Mouse (Mus musculus) C2C12 (cell line): Measurements from ENCODE around the gene Vmn1r1. TPM values are rescaled to one million over a fixed set of nuclear protein-coding genes. Genes with fewer than 3 reads are reported as not detected.

Experiments
- H3K27me3 ChIP-seq: one replicate; pipeline ENCODE4 v1.6.1; 2011; ENCODE audit not compliant: control insufficient read depth, insufficient read depth, insufficient read length
- H3K36me3 ChIP-seq: one replicate; pipeline ENCODE4 v1.6.1; 2011; ENCODE audit not compliant: control insufficient read depth, insufficient read depth
- H3K4me3 ChIP-seq: one replicate; pipeline ENCODE4 v1.5.1; 2011; ENCODE audit warnings: mild to moderate bottlenecking, control low read depth; ENCODE audit not compliant: poor library complexity, insufficient read depth, severe bottlenecking
- H3K79me2 ChIP-seq: one replicate; pipeline ENCODE4 v1.6.1; 2011; ENCODE audit not compliant: control insufficient read depth, insufficient read depth
- H3K79me3 ChIP-seq: one replicate; pipeline ENCODE4 v1.6.1; 2011; ENCODE audit warnings: low read depth, control low read depth
- H3ac ChIP-seq: one replicate; pipeline ENCODE3; 2011; ENCODE audit warnings: low read depth; ENCODE audit not compliant: control insufficient read depth, insufficient read length
- CEBPB ChIP-seq: IDR thresholded peaks from one replicate; pipeline ENCODE4 v1.6.1; 2011; ENCODE audit warnings: low read depth, mild to moderate bottlenecking, control low read depth, moderate library complexity
- CTCF ChIP-seq: IDR thresholded peaks from one replicate; pipeline ENCODE4 v1.5.1; 2011; ENCODE audit not compliant: control insufficient read depth, insufficient read depth, insufficient read length
- FOSL1 ChIP-seq: IDR thresholded peaks from one replicate; pipeline ENCODE4 v1.8.0; 2011; ENCODE audit warnings: mild to moderate bottlenecking, low read length; ENCODE audit not compliant: poor library complexity, insufficient read depth, severe bottlenecking
- MAX ChIP-seq: IDR thresholded peaks from one replicate; pipeline ENCODE4 v1.6.1; 2011; ENCODE audit warnings: mild to moderate bottlenecking, control low read depth
- MYOD1 ChIP-seq: IDR thresholded peaks from one replicate; pipeline ENCODE4 v1.6.1; 2011; ENCODE audit warnings: low read depth; ENCODE audit not compliant: control insufficient read depth, insufficient read length
- MYOG ChIP-seq: IDR thresholded peaks from one replicate; pipeline ENCODE4 v1.6.1; 2011; ENCODE audit not compliant: control insufficient read depth, insufficient read length; ENCODE audit errors: extremely low read depth
- USF1 ChIP-seq: IDR thresholded peaks from one replicate; pipeline ENCODE4 v1.6.1; 2011; ENCODE audit warnings: low read depth, mild to moderate bottlenecking, control low read depth, moderate library complexity
- polyA plus RNA-seq: library from polyadenylated mRNA; unstranded; fragments of >200 nt; fragmentation: generic; extraction: Trizol; gene quantifications from one replicate; pipeline ENCODE4 v1.2.1, GENCODE M21; 2012; ENCODE audit warnings: missing spikeins

Gene Vmn1r1
- polyA plus RNA-seq, 1 experiment: not detected

DNA sequence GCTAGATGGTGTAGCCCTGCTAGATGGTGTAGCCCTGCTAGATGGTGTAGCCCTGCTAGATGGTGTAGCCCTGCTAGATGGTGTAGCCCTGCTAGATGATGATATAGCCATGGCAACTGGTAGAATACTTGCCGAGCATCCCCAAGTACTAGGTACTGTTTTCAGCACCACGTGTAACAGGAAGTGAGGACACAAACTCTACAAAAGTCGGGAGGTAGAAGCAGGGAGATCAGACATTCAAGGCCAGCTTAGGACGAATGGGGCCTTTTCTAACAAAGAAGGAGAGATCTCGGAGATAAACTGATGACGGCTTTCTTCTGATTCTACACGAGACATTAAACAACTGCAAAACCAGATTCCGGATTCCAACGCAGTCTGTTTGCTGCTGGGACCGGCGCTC is 54.1 kb downstream of the Vmn1r1 start:
- Histone ChIP-seq H3K79me2 (no peaks in the 10 kb centered on the region), H3ac (no peak overlapping the region), H3K4me3 (no peak overlapping the region), H3K36me3 (no peaks in the 10 kb centered on the region), H3K79me3 (no peaks in the 10 kb centered on the region), H3K27me3 (no peaks in the 10 kb centered on the region)
- no peak for TF ChIP-seq CEBPB
- no peak for TF ChIP-seq MAX
- TF ChIP-seq FOSL1: no peak
- no peak for TF ChIP-seq MYOG
- no peak for TF ChIP-seq MYOD1
- no peak for TF ChIP-seq CTCF
- no peak for TF ChIP-seq USF1

DNA sequence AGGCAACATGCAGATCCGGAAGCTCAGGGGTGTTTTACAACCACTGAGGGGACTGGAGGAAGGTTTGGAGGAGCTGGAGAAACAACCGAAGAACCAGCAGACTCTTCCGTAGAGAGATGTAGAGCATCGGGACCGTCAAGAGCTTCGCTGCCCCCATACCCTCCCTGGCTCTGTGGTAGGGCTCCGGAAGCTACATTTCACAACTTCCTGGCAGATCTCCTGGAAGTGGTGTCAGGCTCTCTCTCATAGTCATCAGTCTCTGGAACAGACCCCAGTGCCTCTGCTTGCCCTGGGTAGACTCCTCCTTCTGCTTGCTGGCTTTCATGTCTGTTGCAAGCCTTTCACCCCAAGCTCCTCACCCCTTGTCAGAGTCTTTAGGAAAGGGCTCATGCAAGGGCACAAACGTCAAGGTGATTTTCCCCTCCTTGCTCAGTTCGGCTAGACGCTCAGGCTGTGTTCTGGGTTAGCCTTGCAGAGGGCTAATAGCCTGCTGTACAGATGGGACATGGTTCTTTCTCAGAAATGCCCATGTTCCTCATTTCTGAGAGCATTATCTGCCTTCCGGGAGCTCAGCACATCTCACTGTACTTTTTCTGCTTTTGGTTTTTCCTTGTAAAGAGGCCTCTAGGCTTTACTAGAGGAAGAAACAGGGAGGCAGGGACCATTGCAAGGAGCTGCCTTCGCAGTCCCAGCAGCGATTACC is 55.7 kb downstream of the Vmn1r1 start:
- Histone ChIP-seq H3K79me3 (no peaks in the 10 kb centered on the region), H3K36me3 (no peaks in the 10 kb centered on the region), H3K79me2 (no peaks in the 10 kb centered on the region), H3K4me3 (no peak overlapping the region), H3K27me3 (no peaks in the 10 kb centered on the region), H3ac (no peak overlapping the region)
- no peak for TF ChIP-seq USF1
- no peak for TF ChIP-seq CTCF
- no peak for TF ChIP-seq MAX
- no peak for TF ChIP-seq CEBPB
- no peak for TF ChIP-seq MYOD1
- TF ChIP-seq FOSL1: no peak
- TF ChIP-seq MYOG: no peak

DNA sequence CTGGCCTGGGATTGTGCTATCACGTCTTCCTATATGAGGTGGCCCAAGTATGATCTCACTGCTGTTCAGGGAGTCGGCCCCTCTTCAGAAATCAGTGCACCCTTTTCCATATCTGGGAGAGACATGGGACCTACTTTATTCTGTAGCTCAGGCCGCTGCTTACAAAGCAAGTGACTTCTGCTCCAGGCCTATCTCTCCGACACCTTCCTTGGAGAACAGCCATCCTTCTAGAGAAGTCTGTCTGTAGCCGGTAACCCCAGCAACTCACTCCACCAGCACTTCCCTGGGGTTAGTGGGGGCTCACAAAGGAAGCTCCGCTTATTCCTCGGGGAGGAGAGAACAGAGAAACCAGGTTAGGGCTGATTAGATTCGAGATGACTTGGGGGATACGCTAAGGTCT is 57.0 kb downstream of the Vmn1r1 start:
- H3K4me3 ChIP-seq: no peak overlapping the region
- H3K27me3 ChIP-seq: no peaks in the 10 kb centered on the region
- H3K36me3 ChIP-seq: no peaks in the 10 kb centered on the region
- H3K79me3 ChIP-seq: no peaks in the 10 kb centered on the region
- no peaks in the 10 kb centered on the region for H3K79me2 ChIP-seq
- TF ChIP-seq MYOG: no peak
- no peak for TF ChIP-seq MAX
- no peak for TF ChIP-seq MYOD1
- no peak for TF ChIP-seq CTCF
- TF ChIP-seq USF1: no peak
- TF ChIP-seq FOSL1: no peak
- TF ChIP-seq CEBPB: no peak
- H3ac ChIP-seq: no peak overlapping the region

DNA sequence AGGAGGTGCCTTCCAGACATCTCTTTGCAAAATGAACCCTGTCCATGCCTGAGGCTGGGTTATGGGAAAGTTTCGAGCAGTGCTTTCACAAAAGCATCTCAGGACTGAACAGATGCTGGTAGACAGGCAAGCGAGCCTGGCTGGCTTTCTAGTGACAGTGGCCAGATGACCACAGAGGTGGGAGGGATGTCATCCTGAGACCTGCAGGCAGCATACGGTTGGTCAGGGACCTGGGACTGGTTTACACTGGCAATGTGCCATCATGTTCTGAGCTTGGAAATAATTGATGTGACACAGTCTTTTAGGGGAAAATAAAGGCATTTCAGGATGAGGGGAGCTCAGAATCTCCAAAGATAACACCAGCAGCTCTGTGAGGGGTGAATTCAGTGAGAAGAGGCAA is 59.3 kb downstream of the Vmn1r1 start:
- Histone ChIP-seq H3K79me3 (no peaks in the 10 kb centered on the region), H3K27me3 (no peaks in the 10 kb centered on the region), H3K4me3 (no peak overlapping the region), H3K79me2 (no peaks in the 10 kb centered on the region), H3K36me3 (no peaks in the 10 kb centered on the region), H3ac (no peak overlapping the region)
- no peak for TF ChIP-seq CEBPB
- no peak for TF ChIP-seq MAX
- TF ChIP-seq MYOG: no peak
- TF ChIP-seq USF1: no peak
- no peak for TF ChIP-seq CTCF
- TF ChIP-seq MYOD1: no peak
- TF ChIP-seq FOSL1: no peak

Other genes starting within 250 kb of the Vmn1r1 start
- 12.7 TPM for gene Enah, start 144.5 kb downstream of the Vmn1r1 start, polyA plus RNA-seq
- gene Srp9, start 39.7 kb downstream of the Vmn1r1 start, polyA plus RNA-seq: 77.3 TPM
- gene Degs1, start 118.3 kb upstream of the Vmn1r1 start, polyA plus RNA-seq: 121 TPM
- 16.9 TPM for gene Fbxo28, start 177.1 kb upstream of the Vmn1r1 start, polyA plus RNA-seq
- gene Trp53bp2, start 244.7 kb upstream of the Vmn1r1 start, polyA plus RNA-seq: 7.5 TPM